Mouse (Mus musculus) embryonic facial prominence, embryonic 13.5 days (tissue): ENCODE data around the gene Gm21958. TPM values are rescaled to one million over a fixed set of nuclear protein-coding genes. Genes with fewer than 3 reads are reported as not detected.

ENCODE experiments used
- ATAC-seq: fragments of 200-750 bp; cut with Nextera tagmentation; 2 replicates; pipeline ENCODE4 v1.8.0; 2017; ENCODE audit warnings: low read depth; ENCODE audit not compliant: insufficient number of reproducible peaks, insufficient read depth, low FRiP score, low TSS enrichment
- H3K27ac ChIP-seq: fragments of 300-500 bp; sonication (generic); 2 replicates; pipeline ENCODE4 v1.5.1; 2015; ENCODE audit warnings: moderate library complexity, mild to moderate bottlenecking, inconsistent platforms
- H3K27me3 ChIP-seq: fragments of 300-500 bp; sonication (generic); 2 replicates; pipeline ENCODE4 v1.6.1; 2015; ENCODE audit warnings: mild to moderate bottlenecking, inconsistent platforms
- H3K36me3 ChIP-seq: fragments of 300-500 bp; sonication (generic); 2 replicates; pipeline ENCODE4 v1.6.1; 2015; ENCODE audit warnings: mild to moderate bottlenecking, inconsistent platforms
- H3K4me1 ChIP-seq: fragments of 300-500 bp; sonication (generic); 2 replicates; pipeline ENCODE4 v1.6.1; 2015; ENCODE audit warnings: inconsistent platforms
- H3K4me2 ChIP-seq: fragments of 300-500 bp; sonication (generic); 2 replicates; pipeline ENCODE4 v1.6.1; 2015; ENCODE audit warnings: moderate library complexity, mild to moderate bottlenecking, inconsistent platforms
- H3K4me3 ChIP-seq: fragments of 300-500 bp; sonication (generic); 2 replicates; pipeline ENCODE4 v1.5.1; 2015; ENCODE audit warnings: mild to moderate bottlenecking, inconsistent platforms
- H3K9ac ChIP-seq: fragments of 300-500 bp; sonication (generic); 2 replicates; pipeline ENCODE4 v1.6.1; 2015; ENCODE audit warnings: mild to moderate bottlenecking, inconsistent platforms
- H3K9me3 ChIP-seq: fragments of 300-500 bp; sonication (generic); 2 replicates; pipeline ENCODE4 v1.6.1; 2016; ENCODE audit warnings: inconsistent platforms
- WGBS: fragments of 180-500 bp; shearing (Covaris S2); methylation state at CpG from one replicate; pipeline ENCODE4 v1.1.7; 2015; ENCODE audit warnings: mixed read lengths; 5-methylcytosine and 5-hydroxymethylcytosine counted together
- polyA plus RNA-seq: library from polyadenylated mRNA; unstranded; fragments of >200 nt; fragmentation: Nextera tagmentation; extraction: Ambion mirVana; gene quantifications from 2 replicates; pipeline ENCODE4 v1.2.1, GENCODE M21; 2015

Gm21958 gene
- polyA plus RNA-seq, 1 experiment from 2014 or later: not detected

DNA sequence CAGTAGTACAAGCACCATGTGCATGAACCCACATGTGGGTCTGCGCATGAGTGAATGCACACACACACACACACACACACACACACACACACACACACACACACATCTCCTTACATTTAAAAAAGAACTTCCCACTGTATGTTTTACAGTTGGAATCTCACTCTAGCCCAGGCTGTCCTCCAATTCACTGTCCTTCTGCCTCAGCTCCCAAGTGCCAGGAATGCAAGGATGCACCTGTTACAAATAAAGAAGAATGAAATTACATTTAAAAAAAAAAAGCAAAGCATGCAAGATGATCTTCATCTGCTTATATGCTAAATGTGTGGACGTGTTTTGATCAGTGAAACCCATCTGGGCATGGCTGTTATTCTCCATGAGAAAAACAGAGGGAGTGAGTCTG lies 37.3 kb downstream of the Gm21958 start:
- ATAC-seq: no peak
- WGBS: 66% methylated on average over 2 of the region's 2 CpGs
- no peak overlapping the region for H3K27ac ChIP-seq
- no peak overlapping the region for H3K4me3 ChIP-seq
- H3K9ac ChIP-seq: no peak overlapping the region
- H3K27me3 ChIP-seq: no peaks in the 10 kb centered on the region
- peaks cover 21% of the 10 kb centered on the region for H3K4me1 ChIP-seq
- H3K4me2 ChIP-seq: no peak overlapping the region
- H3K9me3 ChIP-seq: no peaks in the 10 kb centered on the region
- no peaks in the 10 kb centered on the region for H3K36me3 ChIP-seq

DNA sequence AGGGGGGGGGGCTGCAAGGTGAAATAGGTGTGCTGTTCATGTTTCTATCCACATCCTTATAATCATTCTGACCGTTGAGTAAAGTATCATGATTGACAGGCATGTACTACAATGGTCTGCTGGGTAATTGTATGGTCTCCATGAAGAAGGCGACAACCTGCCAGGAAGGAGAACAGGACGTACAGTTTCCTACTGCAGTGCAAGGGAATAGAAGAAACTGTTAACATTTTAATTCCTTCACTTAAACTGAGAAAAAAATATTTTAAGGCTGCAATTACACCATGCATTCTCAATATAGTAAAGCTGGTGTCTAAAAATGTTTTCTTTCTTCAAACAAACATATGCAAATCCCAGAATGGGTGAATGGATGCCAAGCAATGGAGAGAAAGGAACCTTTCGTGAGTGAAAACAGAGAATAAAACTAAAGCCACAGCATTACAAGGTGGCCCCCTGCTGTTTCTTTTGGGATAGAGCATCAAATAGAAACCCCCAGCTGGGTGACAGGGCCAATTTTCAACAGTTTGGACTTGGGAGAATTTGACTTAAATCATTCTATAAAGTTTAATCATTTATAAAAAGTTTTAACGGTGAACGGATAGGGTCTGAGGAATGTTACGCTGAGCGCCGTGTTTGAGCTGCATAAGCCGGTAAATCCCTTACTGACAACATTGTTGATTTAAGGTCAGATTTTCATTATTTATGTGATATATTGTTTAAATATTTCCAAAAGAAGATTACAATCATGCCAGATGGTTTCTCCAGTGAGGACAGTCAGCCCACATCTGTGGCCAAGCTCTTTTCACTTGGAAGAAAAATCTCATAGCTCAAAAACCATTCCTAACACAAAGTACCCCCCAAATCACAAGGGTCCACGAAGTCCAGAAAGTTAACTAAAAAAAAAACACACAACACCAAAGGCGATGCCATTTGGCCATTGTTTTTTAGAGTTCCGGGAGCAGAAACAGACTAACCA lies 41.3 kb downstream of the Gm21958 start:
- Histone ChIP-seq H3K9me3 (no peaks in the 10 kb centered on the region), H3K27me3 (no peaks in the 10 kb centered on the region), H3K36me3 (no peaks in the 10 kb centered on the region), H3K4me1 (peaks cover 21% of the 10 kb centered on the region), H3K4me3 (no peak overlapping the region), H3K4me2 (no peak overlapping the region), H3K27ac (no peak overlapping the region; the same call in 1 of the 2 replicates), H3K9ac (no peak overlapping the region)
- 43% methylated on average over 13 of the region's 13 CpGs for WGBS
- no peak for ATAC-seq

DNA sequence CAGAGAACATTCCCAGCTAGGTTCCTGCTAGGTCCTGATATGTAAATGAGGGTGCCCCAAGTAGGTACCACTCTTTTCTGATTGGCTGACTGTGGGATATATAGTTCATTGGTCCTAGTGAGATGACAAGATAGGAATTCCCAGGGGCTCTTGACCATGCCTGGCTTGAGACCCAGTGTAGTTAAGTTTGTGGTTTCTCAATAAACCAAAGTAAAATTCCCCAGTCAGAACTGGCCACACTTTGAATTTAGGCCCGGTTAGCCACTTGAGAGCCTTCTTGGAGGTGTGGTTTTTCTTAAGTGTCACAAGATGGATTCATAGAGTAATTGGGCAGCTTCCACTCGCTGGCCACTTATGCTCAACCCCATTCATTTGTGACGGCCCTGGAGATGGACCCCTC lies 42.0 kb downstream of the Gm21958 start:
- no peaks in the 10 kb centered on the region for H3K9me3 ChIP-seq
- ATAC-seq: no peak
- no peak overlapping the region for H3K27ac ChIP-seq
- no peaks in the 10 kb centered on the region for H3K36me3 ChIP-seq
- no peak overlapping the region for H3K4me2 ChIP-seq
- H3K9ac ChIP-seq: no peak overlapping the region
- H3K4me1 ChIP-seq: peaks cover 17% of the 10 kb centered on the region
- no peak overlapping the region for H3K4me3 ChIP-seq
- no peaks in the 10 kb centered on the region for H3K27me3 ChIP-seq
- 72% methylated on average over 3 of the region's 3 CpGs for WGBS

DNA sequence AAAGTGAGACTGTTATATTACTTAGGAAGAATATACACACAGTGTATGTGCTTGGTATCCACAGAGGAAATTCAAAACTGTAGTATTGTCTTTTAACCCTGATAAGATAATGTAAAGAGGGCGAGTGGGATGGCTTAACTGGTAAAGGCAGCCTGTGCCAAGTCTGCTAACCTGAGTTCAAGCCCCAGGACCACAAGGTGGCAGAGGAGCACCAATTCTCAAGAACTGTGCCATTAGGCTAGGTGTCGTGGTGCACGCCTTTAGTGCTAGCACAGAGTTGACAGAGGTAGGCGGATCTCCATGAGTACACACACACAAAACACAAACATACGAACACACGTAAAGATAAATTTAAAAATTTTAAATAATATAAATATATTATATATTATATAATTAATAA lies 44.6 kb downstream of the Gm21958 start:
- no peak for ATAC-seq
- H3K27me3 ChIP-seq: no peaks in the 10 kb centered on the region

DNA sequence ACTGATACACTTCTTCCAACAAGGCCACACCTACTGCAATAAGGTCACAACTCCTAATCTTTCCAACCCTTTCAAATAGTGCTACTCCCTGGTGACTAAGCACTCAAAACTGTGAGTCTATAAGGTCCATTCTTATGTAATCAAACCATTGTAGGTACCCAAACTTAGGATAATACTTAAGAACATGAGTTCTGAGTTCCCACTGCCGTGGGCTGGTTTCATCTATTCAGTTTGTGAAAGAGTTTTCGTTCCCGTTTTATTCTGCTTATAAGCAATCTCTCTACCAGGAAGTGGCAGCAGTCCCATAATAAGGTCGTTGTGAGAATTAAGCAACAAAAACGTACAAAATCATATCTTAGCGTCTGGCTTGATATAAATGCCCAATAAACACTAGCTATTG lies 45.4 kb downstream of the Gm21958 start:
- 85% methylated on average over 6 of the region's 6 CpGs for WGBS
- Histone ChIP-seq H3K4me2 (no peak overlapping the region), H3K9me3 (no peaks in the 10 kb centered on the region), H3K4me1 (peaks cover 10% of the 10 kb centered on the region; the same call in 1 of the 2 replicates), H3K27ac (no peak overlapping the region), H3K9ac (no peak overlapping the region), H3K27me3 (no peaks in the 10 kb centered on the region), H3K36me3 (no peaks in the 10 kb centered on the region), H3K4me3 (no peak overlapping the region)
- ATAC-seq: no peak

More for the DNA sequence above, 44.6 kb downstream of the Gm21958 start:
- no peak overlapping the region for H3K4me3 ChIP-seq
- H3K4me1 ChIP-seq: peaks cover 13% of the 10 kb centered on the region; the same call in 1 of the 2 replicates
- H3K9me3 ChIP-seq: no peaks in the 10 kb centered on the region
- WGBS: 89% methylated on average over 6 of the region's 6 CpGs
- H3K9ac ChIP-seq: no peak overlapping the region
- no peak overlapping the region for H3K4me2 ChIP-seq
- no peak overlapping the region for H3K27ac ChIP-seq
- H3K36me3 ChIP-seq: no peaks in the 10 kb centered on the region

DNA sequence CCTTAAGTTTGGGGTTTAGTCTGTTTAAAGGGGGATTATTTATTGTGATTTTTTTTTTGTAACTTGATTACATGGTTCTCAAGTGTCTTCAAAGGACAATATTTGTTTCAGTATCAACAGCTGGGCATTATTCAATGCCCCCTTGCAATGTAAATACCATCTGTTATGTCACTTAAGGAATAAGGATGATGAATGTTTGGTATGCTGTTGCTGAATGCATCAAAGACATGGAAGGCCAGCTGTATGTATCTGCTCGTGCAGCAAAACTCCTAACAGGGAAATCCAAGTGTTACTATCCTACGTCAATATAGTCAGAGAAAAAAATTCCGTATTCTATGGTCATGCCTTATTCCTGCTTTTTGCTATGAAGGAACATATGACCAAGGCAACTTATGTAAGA lies 46.0 kb downstream of the Gm21958 start:
- Histone ChIP-seq H3K9me3 (no peaks in the 10 kb centered on the region), H3K36me3 (no peaks in the 10 kb centered on the region), H3K27me3 (no peaks in the 10 kb centered on the region), H3K9ac (no peak overlapping the region), H3K27ac (no peak overlapping the region), H3K4me3 (no peak overlapping the region), H3K4me2 (no peak overlapping the region), H3K4me1 (peaks cover 4% of the 10 kb centered on the region; the same call in 1 of the 2 replicates)
- WGBS: 66% methylated on average over 3 of the region's 3 CpGs
- no peak for ATAC-seq

Other genes starting within 250 kb of the Gm21958 start
- 125 and 128 TPM in 2 replicates for gene Supt20, start 21.5 kb downstream of the Gm21958 start, polyA plus RNA-seq
- 129 and 137 TPM in 2 replicates for gene Exosc8, start 21.0 kb upstream of the Gm21958 start, polyA plus RNA-seq
- gene Alg5, start 21.2 kb upstream of the Gm21958 start, polyA plus RNA-seq: 51.3 and 55.6 TPM in 2 replicates
- gene Smad9, start 41.2 kb upstream of the Gm21958 start, polyA plus RNA-seq: 1.2 and 1.8 TPM in 2 replicates
- 40.2 and 41.2 TPM in 2 replicates for gene Rfxap, start 93.4 kb upstream of the Gm21958 start, polyA plus RNA-seq
- gene Sertm1, start 201.5 kb upstream of the Gm21958 start, polyA plus RNA-seq: 0.08 TPM in 1 of 2 replicates, not detected in the other